ENCODE assay signal across 19 mouse cellular contexts in the genomic region with DNA sequence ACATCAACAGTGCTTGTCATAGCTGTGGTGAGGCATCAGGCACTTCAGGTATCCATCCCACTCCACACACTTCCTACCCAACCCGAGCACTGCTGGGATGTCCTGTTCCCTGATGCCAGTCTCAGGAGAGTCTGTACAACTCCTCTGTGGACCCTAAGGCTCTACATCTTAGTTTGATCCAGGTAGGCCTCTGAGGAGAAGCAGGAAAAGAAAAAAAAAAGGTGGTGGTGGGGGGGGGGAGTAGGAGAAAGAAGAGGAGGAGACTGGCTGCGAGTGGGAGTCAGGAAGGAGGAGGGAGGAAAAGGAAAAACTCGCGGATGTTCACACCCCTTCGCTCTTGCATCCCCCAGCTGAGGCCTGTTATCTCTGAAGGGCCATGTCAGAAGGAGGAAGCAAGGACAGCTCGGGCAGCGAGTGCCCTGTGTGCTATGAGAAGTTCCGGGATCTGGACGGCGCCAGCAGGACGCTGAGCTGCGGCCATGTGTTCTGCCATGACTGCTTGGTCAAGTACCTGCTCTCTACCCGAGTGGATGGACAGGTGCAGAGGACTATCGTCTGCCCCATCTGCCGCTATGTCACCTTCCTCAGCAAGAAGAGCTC. TPM values are rescaled to one million over a fixed set of nuclear protein-coding genes. Genes with fewer than 3 reads are reported as not detected.
DNase-seq lines count a peak whose midpoint lies in the region; ATAC-seq and TF ChIP-seq lines count a peak whose summit lies in the region.
"Had no signal": no experiment of that assay in that cellular context is flagged by ENCODE, and none has a peak within 500 bp of the region (broad histone marks: within the 10 kb centered on the region; RNA-seq: fewer than 3 reads in every experiment).

No protein-coding gene starts in this region.

- TF ChIP-seq CTCF in heart, postnatal 0 days (IDR thresholded peaks at IDR 0.05; ENCODE audit: low read depth), result no peak

- H3K9ac ChIP-seq in heart, postnatal 0 days (replicated peaks; ENCODE audit: low read depth, low read length), result 0 out of 2 replicates have a peak overlapping the region, but pooled peaks have one; percentile 20
- 0 out of 2 replicates have a peak overlapping the region, but pooled peaks have one; percentile 40 for H3K9ac ChIP-seq in embryonic facial prominence, embryonic 13.5 days
- H3K9ac ChIP-seq in liver, embryonic 12.5 days, result peak overlapping the region; percentile 33; the same call in 1 of the 2 replicates
- H3K9ac ChIP-seq: embryonic facial prominence, embryonic 12.5 days; forebrain, embryonic 13.5 days had no signal

- H3K4me3 ChIP-seq in heart, postnatal 0 days (ENCODE audit: low read depth, low read length), result no peak overlapping the region
- no peak overlapping the region for H3K4me3 ChIP-seq in embryonic facial prominence, embryonic 13.5 days
- H3K4me3 ChIP-seq in liver, embryonic 12.5 days, result peak overlapping the region; percentile 24
- H3K4me3 ChIP-seq: embryonic facial prominence, embryonic 12.5 days; forebrain, embryonic 13.5 days had no signal

- no peak for DNase-seq in heart, postnatal 0 days (ENCODE audit: low spot score)
- DNase-seq in heart, postnatal 25 days (ENCODE audit: low spot score), result no peak
- DNase-seq in lung, postnatal 10 days, result peak; percentile 28
- no peak for DNase-seq in lung, postnatal 14 days
- no peak for DNase-seq in frontal cortex, postnatal 36 days (ENCODE audit: low spot score in 2 of 2)
- DNase-seq in Muller cell, postnatal 12 days (ENCODE audit: inconsistent ontology term), result no peak
- DNase-seq: adrenal gland, adult 8-10 months; cerebellum, postnatal 14 days; layer of hippocampus, adult 9-11 months; left cerebral cortex, postnatal 4 days; right cerebral cortex, postnatal 25 days had no signal

- H3K4me2 ChIP-seq in heart, postnatal 0 days (ENCODE audit: low read depth, low read length), result no peak overlapping the region
- H3K4me2 ChIP-seq in embryonic facial prominence, embryonic 13.5 days, result no peak overlapping the region
- peak overlapping the region; percentile 55 for H3K4me2 ChIP-seq in liver, embryonic 12.5 days
- H3K4me2 ChIP-seq: embryonic facial prominence, embryonic 12.5 days; forebrain, embryonic 13.5 days; midbrain, embryonic 11.5 days had no signal

- no peaks in the 10 kb centered on the region for H3K36me3 ChIP-seq in heart, postnatal 0 days (replicated peaks; ENCODE audit: control insufficient read depth, insufficient read depth, low read length)
- no peaks in the 10 kb centered on the region for H3K36me3 ChIP-seq in embryonic facial prominence, embryonic 13.5 days
- H3K36me3 ChIP-seq in liver, embryonic 12.5 days, result no peaks in the 10 kb centered on the region
- H3K36me3 ChIP-seq: embryonic facial prominence, embryonic 12.5 days had no signal

- no peaks in the 10 kb centered on the region for H3K27me3 ChIP-seq in heart, postnatal 0 days (ENCODE audit: control insufficient read depth, insufficient read depth, low read length)
- H3K27me3 ChIP-seq in embryonic facial prominence, embryonic 13.5 days, result no peaks in the 10 kb centered on the region
- H3K27me3 ChIP-seq in liver, embryonic 12.5 days (replicated peaks), result no peaks in the 10 kb centered on the region
- H3K27me3 ChIP-seq: embryonic facial prominence, embryonic 12.5 days; forebrain, embryonic 13.5 days had no signal

- TF ChIP-seq EP300 in heart, postnatal 0 days (IDR thresholded peaks at IDR 0.05; ENCODE audit: low read depth), result no peak

- no peak for ATAC-seq in heart, postnatal 0 days (ENCODE audit: insufficient read depth, low read depth)
- ATAC-seq in embryonic facial prominence, embryonic 13.5 days (ENCODE audit: insufficient number of reproducible peaks, insufficient read depth, low FRiP score, low TSS enrichment, low read depth), result no peak
- ATAC-seq in liver, embryonic 12.5 days, result no peak
- ATAC-seq: forebrain, embryonic 13.5 days; hindbrain, embryonic 16.5 days had no signal

- no peaks in the 10 kb centered on the region for H3K4me1 ChIP-seq in heart, postnatal 0 days (ENCODE audit: control insufficient read depth, insufficient read depth)
- H3K4me1 ChIP-seq in embryonic facial prominence, embryonic 13.5 days, result no peaks in the 10 kb centered on the region
- H3K4me1 ChIP-seq in liver, embryonic 12.5 days, result peaks cover 59% of the 10 kb centered on the region
- H3K4me1 ChIP-seq: embryonic facial prominence, embryonic 12.5 days; forebrain, embryonic 13.5 days had no signal

- intact Hi-C loops in heart, postnatal 25 days (cut with DNase I), result no loop called here

- 44% methylated on average over 14 of the region's 15 CpGs for WGBS in heart, postnatal 0 days
- 75% methylated on average over 15 of the region's 15 CpGs for WGBS in embryonic facial prominence, embryonic 13.5 days
- 21% methylated on average over 15 of the region's 15 CpGs for WGBS in liver, embryonic 12.5 days (ENCODE audit: insufficient replicate concordance)

- peak overlapping the region; percentile 26 for H3K27ac ChIP-seq in heart, postnatal 0 days (ENCODE audit: low read depth)
- no peak overlapping the region for H3K27ac ChIP-seq in embryonic facial prominence, embryonic 13.5 days
- peak overlapping the region; percentile 57 for H3K27ac ChIP-seq in liver, embryonic 12.5 days
- H3K27ac ChIP-seq: embryonic facial prominence, embryonic 12.5 days; forebrain, embryonic 13.5 days had no signal

- H3K9me3 ChIP-seq in heart, postnatal 0 days (replicated peaks; ENCODE audit: control insufficient read depth, low read length), result no peaks in the 10 kb centered on the region
- H3K9me3 ChIP-seq in embryonic facial prominence, embryonic 13.5 days, result no peaks in the 10 kb centered on the region
- no peaks in the 10 kb centered on the region for H3K9me3 ChIP-seq in liver, embryonic 12.5 days (replicated peaks)
- H3K9me3 ChIP-seq: embryonic facial prominence, embryonic 12.5 days; forebrain, embryonic 13.5 days had no signal

RNA-seq across cellular contexts. Expression of a gene that starts 4.0 kb away (rescaled TPM):
- not detected in 2 replicates for total RNA-seq in heart, postnatal 0 days (2014; rRNA removed; ENCODE audit: low replicate concordance)
- polyA plus RNA-seq in heart, postnatal 0 days (2015; fragmentation: Nextera tagmentation; extraction: Ambion mirVana), result 0.14 and 0.15 TPM in 2 replicates
- total RNA-seq in heart, postnatal 25 days (2021), result under 1 TPM in 1 of 2 experiments, not detected in 1; 0.08 TPM
- 0.26 and 0.30 TPM in 2 replicates for polyA plus RNA-seq in embryonic facial prominence, embryonic 13.5 days (2015; fragmentation: Nextera tagmentation; extraction: Ambion mirVana)
- 0.07 and 0.10 TPM in 2 replicates for polyA plus RNA-seq in liver, embryonic 12.5 days (2016; fragmentation: Nextera tagmentation; extraction: Ambion mirVana)
- total RNA-seq: left cerebral cortex, postnatal 4 days had no signal
- polyA plus RNA-seq: neural tube, embryonic 14.5 days had no signal

RNA-seq across cellular contexts. Expression of a gene that starts 9.1 kb away (rescaled TPM):
- total RNA-seq in heart, postnatal 0 days (2014; rRNA removed; ENCODE audit: low replicate concordance), result 1,343 and 1,533 TPM in 2 replicates
- 529 and 545 TPM in 2 replicates for polyA plus RNA-seq in heart, postnatal 0 days (2015; fragmentation: Nextera tagmentation; extraction: Ambion mirVana)
- total RNA-seq in heart, postnatal 25 days (2021), result 100 to 1,000 TPM; 612 to 679 TPM
- polyA plus RNA-seq in embryonic facial prominence, embryonic 13.5 days (2015; fragmentation: Nextera tagmentation; extraction: Ambion mirVana), result 1,181 and 1,252 TPM in 2 replicates
- 938 and 976 TPM in 2 replicates for polyA plus RNA-seq in liver, embryonic 12.5 days (2016; fragmentation: Nextera tagmentation; extraction: Ambion mirVana)

RNA-seq across cellular contexts. Expression of a gene that starts 20.7 kb away (rescaled TPM):
- total RNA-seq in heart, postnatal 0 days (2014; rRNA removed; ENCODE audit: low replicate concordance), result 70.9 and 130 TPM in 2 replicates
- polyA plus RNA-seq in heart, postnatal 0 days (2015; fragmentation: Nextera tagmentation; extraction: Ambion mirVana), result 60.7 and 62.3 TPM in 2 replicates
- total RNA-seq in heart, postnatal 25 days (2021), result 10 to 100 TPM; 56.0 to 60.9 TPM
- 90.9 and 97.2 TPM in 2 replicates for polyA plus RNA-seq in embryonic facial prominence, embryonic 13.5 days (2015; fragmentation: Nextera tagmentation; extraction: Ambion mirVana)
- polyA plus RNA-seq in liver, embryonic 12.5 days (2016; fragmentation: Nextera tagmentation; extraction: Ambion mirVana), result 40.4 and 42.0 TPM in 2 replicates

RNA-seq across cellular contexts. Expression of a gene that starts 34.5 kb away (rescaled TPM):
- not detected in 2 replicates for total RNA-seq in heart, postnatal 0 days (2014; rRNA removed; ENCODE audit: low replicate concordance)
- polyA plus RNA-seq in heart, postnatal 0 days (2015; fragmentation: Nextera tagmentation; extraction: Ambion mirVana), result not detected in 2 replicates
- total RNA-seq in heart, postnatal 25 days (2021), result not detected
- polyA plus RNA-seq in embryonic facial prominence, embryonic 13.5 days (2015; fragmentation: Nextera tagmentation; extraction: Ambion mirVana), result not detected in 2 replicates
- polyA plus RNA-seq in liver, embryonic 12.5 days (2016; fragmentation: Nextera tagmentation; extraction: Ambion mirVana), result not detected in 2 replicates
- total RNA-seq: gastrocnemius, adult 8-10 months had no signal
- polyA plus RNA-seq: embryonic facial prominence, embryonic 12.5 days; midbrain, embryonic 11.5 days had no signal
